Mouse (Mus musculus) forebrain, embryonic 15.5 days (tissue): ENCODE measurements around the gene Rcn1. TPM values are rescaled to one million over a fixed set of nuclear protein-coding genes. Genes with fewer than 3 reads are reported as not detected.

Experiments
- polyA plus RNA-seq: library from polyadenylated mRNA; unstranded; fragments of >200 nt; fragmentation: Nextera tagmentation; extraction: Ambion mirVana; gene quantifications from 2 replicates; pipeline ENCODE4 v1.2.1, GENCODE M21; 2015

Rcn1 gene
- polyA plus RNA-seq, 1 experiment from 2014 or later, result 53.8 TPM

Other genes starting within 250 kb of the Rcn1 start
- gene Them7, start 175.0 kb downstream of the Rcn1 start, polyA plus RNA-seq, result not detected in 2 replicates